Mouse (Mus musculus) limb, embryonic 13.5 days (tissue): ENCODE measurements around the gene Tef. TPM values are rescaled to one million over a fixed set of nuclear protein-coding genes. Genes with fewer than 3 reads are reported as not detected.

Source experiments
- polyA plus RNA-seq: library from polyadenylated mRNA; unstranded; fragments of >200 nt; fragmentation: Nextera tagmentation; extraction: Ambion mirVana; gene quantifications from 2 replicates; pipeline ENCODE4 v1.2.1, GENCODE M21; 2015

The Tef gene
- polyA plus RNA-seq, 1 experiment from 2014 or later: 25.4 TPM

Other genes with a start within 250 kb of the Tef start
- 16.6 and 19.7 TPM in 2 replicates for gene Ep300, start 217.1 kb upstream of the Tef start, polyA plus RNA-seq
- gene L3mbtl2, start 138.5 kb upstream of the Tef start, polyA plus RNA-seq: 20.9 and 23.5 TPM in 2 replicates
- 15.5 and 17.1 TPM in 2 replicates for gene Chadl, start 105.1 kb upstream of the Tef start, polyA plus RNA-seq
- gene Zc3h7b, start 57.4 kb upstream of the Tef start, polyA plus RNA-seq: 39.5 and 40.4 TPM in 2 replicates
- gene Rangap1, start 56.9 kb upstream of the Tef start, polyA plus RNA-seq: 98.8 and 107 TPM in 2 replicates
- gene Tob2, start 56.4 kb downstream of the Tef start, polyA plus RNA-seq: 24.6 and 26.0 TPM in 2 replicates
- gene Phf5a, start 69.5 kb downstream of the Tef start, polyA plus RNA-seq: 151 and 158 TPM in 2 replicates
- 142 and 156 TPM in 2 replicates for gene Aco2, start 69.9 kb downstream of the Tef start, polyA plus RNA-seq
- 56.9 and 57.9 TPM in 2 replicates for gene Polr3h, start 123.8 kb downstream of the Tef start, polyA plus RNA-seq
- 13.4 and 15.0 TPM in 2 replicates for gene Csdc2, start 134.3 kb downstream of the Tef start, polyA plus RNA-seq
- gene Pmm1, start 158.5 kb downstream of the Tef start, polyA plus RNA-seq: 26.3 and 26.8 TPM in 2 replicates
- not detected in 2 replicates for gene 1700029P11Rik, start 178.1 kb downstream of the Tef start, polyA plus RNA-seq
- 88.5 and 92.1 TPM in 2 replicates for gene Xrcc6, start 185.4 kb downstream of the Tef start, polyA plus RNA-seq
- 26.6 and 26.9 TPM in 2 replicates for gene Desi1, start 231.4 kb downstream of the Tef start, polyA plus RNA-seq
- 294 and 308 TPM in 2 replicates for gene Snu13, start 245.2 kb downstream of the Tef start, polyA plus RNA-seq